Mouse (Mus musculus) kidney, postnatal 10 days (tissue): ENCODE results near the gene Gpr39.

Experiments used
- DNase-seq: peaks from one replicate; pipeline ENCODE4 v3.0.0; 2021; ENCODE audit warnings: mixed read lengths

The Gpr39 gene

GRCm38 (mm10) chr1:125813141-125813782, 136.5 kb downstream of the Gpr39 start:
- no peak for DNase-seq

GRCm38 (mm10) chr1:125821101-125821500, 144.3 kb downstream of the Gpr39 start:
- DNase-seq = no peak

- no peak for DNase-seq
Measured at GRCm38 (mm10) chr1:125823611-125824010, 146.8 kb downstream of the Gpr39 start.

GRCm38 (mm10) chr1:125837507-125837906, 160.7 kb downstream of the Gpr39 start:
- peak; percentile 13 for DNase-seq

GRCm38 (mm10) chr1:125839746-125840392, 163.1 kb downstream of the Gpr39 start:
- no peak for DNase-seq

GRCm38 (mm10) chr1:125854646-125855045, 177.9 kb downstream of the Gpr39 start:
- no peak for DNase-seq

GRCm38 (mm10) chr1:125858631-125859030, 181.8 kb downstream of the Gpr39 start:
- no peak for DNase-seq

- no peak for DNase-seq
Measured at GRCm38 (mm10) chr1:125870056-125870455, 193.3 kb downstream of the Gpr39 start.

GRCm38 (mm10) chr1:125893158-125893557, 216.4 kb downstream of the Gpr39 start:
- DNase-seq = no peak

- DNase-seq = peak; percentile 47
Measured at GRCm38 (mm10) chr1:125910211-125910870, 233.5 kb downstream of the Gpr39 start.

GRCm38 (mm10) chr1:125910871-125911265, 234.1 kb downstream of the Gpr39 start:
- no peak for DNase-seq

- DNase-seq = peak; percentile 38
Measured at GRCm38 (mm10) chr1:125911337-125911900, 234.6 kb downstream of the Gpr39 start.

- DNase-seq = peak; percentile 32
Measured at GRCm38 (mm10) chr1:125911901-125912445, 235.2 kb downstream of the Gpr39 start.

- DNase-seq = no peak
Measured at GRCm38 (mm10) chr1:125912601-125913600, 236.1 kb downstream of the Gpr39 start, which contains the start of gene Lypd1. Lypd1 (minus strand) TSS chr1:125913101.

GRCm38 (mm10) chr1:125920696-125921095, 243.9 kb downstream of the Gpr39 start:
- no peak for DNase-seq

GRCm38 (mm10) chr1:125923062-125923461, 246.3 kb downstream of the Gpr39 start:
- no peak for DNase-seq
